Mouse (Mus musculus): ENCODE data around the gene Tmem72. TPM values are rescaled to one million over a fixed set of nuclear protein-coding genes. Genes with fewer than 3 reads are reported as not detected.

Tmem72 gene
- total RNA-seq, 2 experiments from 2014 or later = 0.08 to 0.42 TPM

- no peak for ATAC-seq (replicated peaks; ENCODE audit: low FRiP score, poor library complexity, severe bottlenecking)
Measured at GRCm38 (mm10) chr6:116693639-116694038, 23.1 kb downstream of the Tmem72 start.

DNA sequence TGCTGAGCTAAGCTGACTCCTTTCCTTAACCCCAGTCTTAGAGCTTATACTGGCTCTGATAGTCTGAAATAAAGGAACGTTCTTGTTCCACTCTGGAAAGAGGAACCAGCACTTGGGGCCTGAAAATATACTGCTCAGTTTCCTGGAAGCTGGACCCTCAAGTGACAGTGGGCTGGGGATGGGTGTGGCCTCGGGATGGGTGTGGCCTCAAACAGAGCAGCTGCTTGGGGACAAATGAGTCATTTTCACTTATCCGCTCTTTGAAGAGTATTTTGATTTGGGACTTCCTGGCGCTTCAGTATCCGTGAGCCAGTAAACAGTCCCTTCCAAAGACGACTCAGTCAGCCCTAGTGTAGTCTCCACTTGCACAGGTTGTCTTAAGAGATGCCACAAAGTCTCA, 34.4 kb downstream of the Tmem72 start:
- no peak for ATAC-seq (replicated peaks; ENCODE audit: low FRiP score, poor library complexity, severe bottlenecking)

GRCm38 (mm10) chr6:116679563-116680288, 37.0 kb downstream of the Tmem72 start:
- no peak for ATAC-seq (replicated peaks; ENCODE audit: low FRiP score, poor library complexity, severe bottlenecking)

DNA sequence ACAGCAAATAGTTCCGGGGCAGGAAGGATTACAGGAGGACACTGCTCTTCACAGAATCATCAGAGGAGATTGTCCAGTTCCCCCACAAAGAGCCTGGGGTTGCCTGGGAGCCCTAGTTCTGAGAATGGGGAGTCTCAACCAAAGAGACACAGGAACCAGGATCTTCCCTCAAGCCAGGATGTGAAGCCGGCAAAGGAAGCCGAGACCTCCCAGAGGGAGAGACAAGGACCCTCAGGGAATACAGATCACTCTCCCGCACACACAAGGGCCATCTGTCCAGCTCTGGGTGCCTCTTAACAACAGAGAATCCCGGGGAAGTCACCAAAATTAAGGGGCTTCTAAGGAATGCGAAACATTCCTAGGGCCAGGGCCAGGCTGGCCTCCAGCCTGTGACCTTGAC, 39.4 kb downstream of the Tmem72 start:
- ATAC-seq (replicated peaks; ENCODE audit: low FRiP score, poor library complexity, severe bottlenecking) = no peak

DNA sequence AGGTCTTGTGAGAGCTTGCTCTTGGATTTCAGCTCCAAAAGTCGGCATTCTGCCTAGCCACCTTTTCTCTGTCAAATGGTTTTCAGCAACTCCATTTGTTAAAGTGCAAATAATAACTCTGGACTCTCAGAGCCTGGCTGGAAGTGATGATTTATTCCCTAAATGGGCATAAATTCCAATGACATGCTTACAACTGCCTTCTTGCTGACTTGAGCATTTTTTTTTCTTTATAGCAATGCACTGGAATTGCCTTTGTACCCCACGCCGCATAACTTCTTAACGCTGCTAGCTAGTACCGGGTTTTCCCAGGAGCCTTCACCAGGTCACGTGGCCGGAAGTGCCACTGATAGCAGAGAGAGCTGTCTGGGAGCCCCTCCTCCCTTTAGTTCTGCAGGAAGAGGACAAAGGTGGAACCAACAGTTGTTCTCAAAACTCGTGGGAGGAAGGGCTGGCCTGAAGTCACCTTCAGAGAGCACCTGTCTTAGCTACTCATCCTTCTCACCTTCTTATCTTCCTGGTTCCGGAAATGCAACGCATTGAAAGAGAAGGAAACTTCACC, 40.3 kb downstream of the Tmem72 start:
- no peak for ATAC-seq (replicated peaks; ENCODE audit: low FRiP score, poor library complexity, severe bottlenecking)

DNA sequence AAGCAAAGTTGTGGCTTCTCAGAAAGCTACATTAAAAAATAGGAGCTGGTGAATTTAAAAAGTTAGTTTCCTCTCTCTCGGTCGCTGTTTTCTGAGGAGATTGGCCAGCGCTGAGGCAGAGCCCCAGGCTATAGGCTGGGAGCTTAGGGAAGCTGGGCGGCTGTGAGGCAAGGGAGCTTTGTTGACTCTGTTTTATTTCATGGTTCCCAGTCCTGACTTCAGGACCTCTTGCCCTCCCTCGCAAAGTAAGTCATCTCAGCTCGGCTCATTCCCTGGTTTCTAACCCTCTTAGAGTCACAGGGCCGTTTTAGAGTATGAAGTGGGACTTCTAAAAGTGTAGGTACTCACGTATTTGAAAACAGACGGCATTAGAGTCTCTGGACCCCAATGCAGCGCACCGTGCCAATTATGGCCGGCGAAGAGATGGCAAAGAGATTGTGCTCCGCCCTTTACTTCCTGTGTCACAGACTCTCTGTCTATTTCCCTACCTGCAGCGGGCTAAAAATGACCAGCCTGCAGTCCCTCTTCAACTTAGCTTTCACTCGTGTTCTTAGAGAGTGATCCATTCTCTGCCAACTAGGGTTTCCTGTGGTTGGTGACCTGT, 42.3 kb downstream of the Tmem72 start:
- no peak for ATAC-seq (replicated peaks; ENCODE audit: low FRiP score, poor library complexity, severe bottlenecking)

GRCm38 (mm10) chr6:116673471-116674282, 43.0 kb downstream of the Tmem72 start, which contains the start of gene Rassf4:
Gene Rassf4 (minus strand): TSS chr6:116673952.
- ATAC-seq (replicated peaks; ENCODE audit: low FRiP score, poor library complexity, severe bottlenecking) = no peak; the same call in 1 of the 2 replicates

DNA sequence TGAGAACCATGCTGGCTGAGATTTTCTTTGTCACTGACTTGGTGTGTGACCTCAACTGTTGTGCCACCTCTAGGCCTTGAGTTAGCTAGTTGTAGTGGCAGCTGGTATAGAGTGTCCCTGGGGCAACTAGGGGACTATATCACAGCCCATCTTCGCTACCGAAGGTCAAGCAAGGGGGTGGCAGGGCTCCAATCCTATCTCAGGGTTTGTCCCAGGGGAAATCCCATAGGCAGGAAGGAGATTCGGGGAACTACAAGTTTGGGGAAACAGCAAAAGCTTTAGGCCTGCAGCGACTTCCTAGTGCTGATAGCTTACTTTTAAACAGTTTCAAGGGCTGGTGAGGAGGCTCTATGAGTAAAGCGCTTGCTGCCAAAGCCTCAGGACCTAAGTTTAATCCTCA, 44.4 kb downstream of the Tmem72 start:
- no peak for ATAC-seq (replicated peaks; ENCODE audit: low FRiP score, poor library complexity, severe bottlenecking)

DNA sequence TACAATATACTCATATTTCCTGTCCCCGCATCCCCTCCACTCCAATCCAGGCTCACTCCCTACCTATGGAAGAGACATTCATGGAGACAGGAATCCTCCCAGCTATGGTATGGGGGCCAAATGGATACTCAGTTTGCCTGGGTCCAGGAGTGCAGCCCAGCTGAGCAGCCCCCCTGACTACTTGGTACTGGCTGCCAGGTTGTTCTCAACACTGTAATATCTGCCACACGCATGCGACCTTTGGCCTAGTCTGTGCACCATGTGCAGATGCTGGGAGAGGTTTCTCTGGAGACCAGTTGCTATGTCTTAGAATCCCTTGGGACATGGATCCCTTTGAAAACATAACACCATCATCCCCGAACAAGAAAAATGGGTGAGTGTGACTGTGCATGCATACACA, 44.9 kb downstream of the Tmem72 start:
- ATAC-seq (replicated peaks; ENCODE audit: low FRiP score, poor library complexity, severe bottlenecking) = no peak

- ATAC-seq (replicated peaks; ENCODE audit: low FRiP score, poor library complexity, severe bottlenecking) = no peak
Measured at GRCm38 (mm10) chr6:116671031-116671430, 45.7 kb downstream of the Tmem72 start.

GRCm38 (mm10) chr6:116670144-116670543, 46.6 kb downstream of the Tmem72 start:
- ATAC-seq (replicated peaks; ENCODE audit: low FRiP score, poor library complexity, severe bottlenecking) = no peak

- no peak for ATAC-seq (replicated peaks; ENCODE audit: low FRiP score, poor library complexity, severe bottlenecking)
Measured at GRCm38 (mm10) chr6:116668682-116669470, 47.8 kb downstream of the Tmem72 start.

DNA sequence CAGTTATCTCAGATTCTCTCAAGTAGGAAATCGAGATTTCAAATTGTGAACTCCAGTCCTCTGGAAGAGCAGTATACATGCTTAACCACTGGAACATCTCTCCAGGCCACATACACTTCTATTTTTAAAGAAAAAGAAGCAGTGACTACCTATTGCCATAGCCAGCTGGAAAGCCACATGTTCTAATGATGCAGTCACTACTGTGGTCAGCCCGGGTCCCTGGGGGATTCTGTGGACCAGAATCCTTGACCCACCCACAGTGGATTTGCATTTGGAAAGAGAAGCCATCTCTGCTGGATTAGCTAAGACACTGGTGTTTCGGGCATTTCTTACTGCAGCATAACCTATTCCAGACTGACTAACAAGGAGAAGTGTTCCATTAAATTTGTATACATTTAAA, 49.3 kb downstream of the Tmem72 start:
- no peak for ATAC-seq (replicated peaks; ENCODE audit: low FRiP score, poor library complexity, severe bottlenecking)

DNA sequence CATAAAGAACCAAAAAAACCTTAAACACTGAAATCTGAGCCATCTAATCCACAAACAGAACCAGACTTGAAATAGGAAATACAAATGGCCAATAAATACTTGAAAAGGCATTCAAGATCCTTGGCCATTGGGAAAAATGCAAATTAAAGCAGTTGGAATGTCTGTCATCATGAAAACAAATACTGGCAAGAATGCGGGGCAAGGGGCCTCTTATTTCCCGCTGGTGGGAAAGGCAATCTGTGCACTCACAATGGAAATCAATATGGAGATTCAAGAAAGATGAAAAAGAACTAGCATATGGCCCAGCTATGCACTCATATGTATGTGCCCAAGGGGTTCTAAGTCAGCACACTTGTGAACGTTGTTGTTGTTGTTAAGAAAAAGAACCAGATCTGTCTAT, 49.8 kb downstream of the Tmem72 start:
- no peak for ATAC-seq (replicated peaks; ENCODE audit: low FRiP score, poor library complexity, severe bottlenecking)

- ATAC-seq (replicated peaks; ENCODE audit: low FRiP score, poor library complexity, severe bottlenecking) = no peak
Measured at GRCm38 (mm10) chr6:116666085-116666750, 50.5 kb downstream of the Tmem72 start.

- no peak for ATAC-seq (replicated peaks; ENCODE audit: low FRiP score, poor library complexity, severe bottlenecking)
Measured at GRCm38 (mm10) chr6:116664830-116665229, 51.9 kb downstream of the Tmem72 start.

DNA sequence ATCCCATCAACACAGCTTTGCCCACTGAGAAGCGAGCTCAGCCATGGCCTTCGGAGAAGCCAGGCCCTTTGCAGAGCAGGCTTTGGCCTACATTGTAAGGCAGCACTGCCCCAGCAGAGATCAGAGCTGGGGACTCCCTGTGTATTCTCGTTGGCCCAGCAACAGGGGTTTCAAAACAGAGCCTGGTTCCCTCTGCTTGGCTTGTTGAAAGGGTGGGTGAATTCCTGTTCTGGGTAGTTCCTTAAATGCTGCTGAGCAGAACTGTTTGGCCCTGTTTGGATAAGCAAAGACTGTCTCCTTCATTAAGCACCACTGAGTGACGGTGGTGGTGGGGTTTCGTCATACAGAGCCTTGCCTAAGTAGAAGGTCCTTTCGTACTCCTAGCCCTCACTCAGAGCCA, 52.7 kb downstream of the Tmem72 start:
- no peak for ATAC-seq (replicated peaks; ENCODE audit: low FRiP score, poor library complexity, severe bottlenecking)

DNA sequence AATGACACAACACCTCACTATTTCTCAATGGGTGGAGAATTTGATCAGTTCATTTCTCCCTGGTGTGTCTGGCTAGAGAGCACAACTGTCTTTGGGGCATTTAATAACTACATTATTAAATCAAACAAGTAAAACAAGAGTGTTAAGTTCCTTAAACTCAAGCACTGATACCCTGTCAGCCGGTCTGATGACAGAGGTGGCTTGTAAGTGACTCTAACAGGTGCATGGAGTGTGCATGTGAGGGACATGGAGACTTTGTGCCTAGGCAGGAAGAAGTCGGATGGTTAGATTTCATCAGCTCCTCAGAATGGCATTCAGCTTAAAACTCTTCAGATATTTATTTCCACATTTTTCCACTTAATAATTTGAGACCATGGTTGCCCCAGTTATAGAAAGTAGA, 53.3 kb downstream of the Tmem72 start:
- no peak for ATAC-seq (replicated peaks; ENCODE audit: low FRiP score, poor library complexity, severe bottlenecking)

Data from erythroid progenitor cell, adult 5-6 weeks (primary cell).